Mouse (Mus musculus): ENCODE measurements around the gene Faf2. TPM values are rescaled to one million over a fixed set of nuclear protein-coding genes. Genes with fewer than 3 reads are reported as not detected.
"Not testable (repeated sequence)": the region's sequence is repeated elsewhere in the genome, so short reads cannot be mapped to it uniquely, and the experiment has no call there.

Faf2 gene
- total and polyA plus RNA-seq, 3 experiments = 40.8 to 51.7 (median 43.7) TPM

- H3K9me3 ChIP-seq (replicated peaks; ENCODE audit: low read length); H3K27me3 ChIP-seq (replicated peaks); H3K4me2 ChIP-seq (ENCODE audit: insufficient read depth, low read depth, poor library complexity, severe bottlenecking); dilution Hi-C loops (cut with MboI; ENCODE audit: extremely low pct_ligation_motif_present, extremely low pct_unique_long_range_greater_than_20kb, low sequenced_read_pairs); H3K27ac ChIP-seq (ENCODE audit: insufficient read depth, low read depth); H3K4me3 ChIP-seq (replicated peaks in 1 of 3; ENCODE audit: low read depth in 2 of 3, low read length in 2 of 3, poor library complexity in 1 of 3); H3K9ac ChIP-seq (ENCODE audit: insufficient read depth, low read depth); H3K36me3 ChIP-seq (replicated peaks in 1 of 2; ENCODE audit: control insufficient read depth in 1 of 2, insufficient read depth in 1 of 2, low read length in 1 of 2); in situ Hi-C loops (cut with MboI; ENCODE audit: low pct_ligation_motif_present, low pct_unique_long_range_greater_than_20kb, low sequenced_read_pairs); H3K79me2 ChIP-seq (replicated peaks; ENCODE audit: control insufficient read depth, extremely low read depth, insufficient read depth, poor library complexity, severe bottlenecking); DNase-seq (ENCODE audit: extremely low read depth): not testable (repeated sequence)
- H3K4me1 ChIP-seq (ENCODE audit: control insufficient read depth in 1 of 2, insufficient read depth in 2 of 2) = peaks cover 2 to 13% of the 10 kb centered on the region in 2 experiments; a peak in 2 of 4 replicates
- TF ChIP-seq RAD21 (IDR thresholded peaks at IDR 0.05; ENCODE audit: low read depth, low read length) (peak; percentile 2), CTCF (conservative IDR thresholded peaks at IDR 0.05 in 1 of 2, IDR thresholded peaks at IDR 0.05 in 1 of 2; ENCODE audit: low read depth in 2 of 2, low read length in 2 of 2) (peak in 1 of 2 experiments; percentile 66; a peak in 2 of 4 replicates)
Observed at GRCm38 (mm10) chr13:54613141-54613540, 8.4 kb upstream of the Faf2 start.

GRCm38 (mm10) chr13:54616307-54616706 lies 5.3 kb upstream of the Faf2 start:
- dilution Hi-C loops (cut with MboI; ENCODE audit: extremely low pct_ligation_motif_present, extremely low pct_unique_long_range_greater_than_20kb, low sequenced_read_pairs) = no loop called here
- Histone ChIP-seq H3K4me1 (ENCODE audit: control insufficient read depth in 1 of 2, insufficient read depth in 2 of 2) (peaks cover 5 to 12% of the 10 kb centered on the region in 2 experiments; a peak in 3 of 4 replicates), H3K27ac (ENCODE audit: insufficient read depth, low read depth) (no peak overlapping the region), H3K4me2 (ENCODE audit: insufficient read depth, low read depth, poor library complexity, severe bottlenecking) (no peak overlapping the region), H3K36me3 (replicated peaks in 1 of 2; ENCODE audit: control insufficient read depth in 1 of 2, insufficient read depth in 1 of 2, low read length in 1 of 2) (no peaks in the 10 kb centered on the region), H3K27me3 (replicated peaks) (peaks cover 6% of the 10 kb centered on the region), H3K4me3 (replicated peaks in 1 of 3; ENCODE audit: low read depth in 2 of 3, low read length in 2 of 3, poor library complexity in 1 of 3) (no peak overlapping the region), H3K9ac (ENCODE audit: insufficient read depth, low read depth) (no peak overlapping the region), H3K9me3 (replicated peaks; ENCODE audit: low read length) (peaks cover 2% of the 10 kb centered on the region), H3K79me2 (replicated peaks; ENCODE audit: control insufficient read depth, extremely low read depth, insufficient read depth, poor library complexity, severe bottlenecking) (no peaks in the 10 kb centered on the region)
- in situ Hi-C loops (cut with MboI; ENCODE audit: low pct_ligation_motif_present, low pct_unique_long_range_greater_than_20kb, low sequenced_read_pairs) = loop anchor here (5.0 kb wide), 1 partner anchor 49 kb away; the partner anchor contains the start of gene 4833439L19Rik
- no peak for DNase-seq (ENCODE audit: extremely low read depth)
- peak; percentile 86 for TF ChIP-seq BHLHE40 (IDR thresholded peaks at IDR 0.05; ENCODE audit: low read depth, low read length)
- no peak for TF ChIP-seq TCF12 (IDR thresholded peaks at IDR 0.05; ENCODE audit: low read depth, low read length)
- TF ChIP-seq NRF1 (IDR thresholded peaks at IDR 0.05; ENCODE audit: low read depth, low read length) = no peak
- TF ChIP-seq ZMIZ1 (IDR thresholded peaks at IDR 0.05; ENCODE audit: low read depth, low read length) = no peak
- no peak for TF ChIP-seq JUN (IDR thresholded peaks at IDR 0.05; ENCODE audit: insufficient read depth, low read depth, low read length)
- TF ChIP-seq ZC3H11A (IDR thresholded peaks at IDR 0.05; ENCODE audit: low read depth, low read length) = no peak
- TF ChIP-seq CHD2 (IDR thresholded peaks at IDR 0.05; ENCODE audit: low read length) = no peak
- TF ChIP-seq USF1 (IDR thresholded peaks at IDR 0.05; ENCODE audit: low read depth, low read length) = no peak
- TF ChIP-seq MAFK (IDR thresholded peaks at IDR 0.05; ENCODE audit: insufficient replicate concordance, low read length) = no peak
- no peak for TF ChIP-seq CHD1 (IDR thresholded peaks at IDR 0.05; ENCODE audit: low read depth, low read length)
- TF ChIP-seq RCOR1 (conservative IDR thresholded peaks at IDR 0.05; ENCODE audit: low read depth, low read length) = 0 out of 2 replicates have a peak, but pooled peaks have one; percentile 14
- no peak for TF ChIP-seq ZKSCAN1 (IDR thresholded peaks at IDR 0.05; ENCODE audit: borderline replicate concordance, low read depth, low read length)
- TF ChIP-seq E2F4 (IDR thresholded peaks at IDR 0.05; ENCODE audit: insufficient replicate concordance, low read depth, low read length) = no peak
- TF ChIP-seq MAX (IDR thresholded peaks at IDR 0.05; ENCODE audit: low read length) = no peak
- TF ChIP-seq NELFE (IDR thresholded peaks at IDR 0.05; ENCODE audit: low read depth, low read length) = no peak
- peak; percentile 46 for TF ChIP-seq ZNF384 (IDR thresholded peaks at IDR 0.05; ENCODE audit: low read depth, low read length)
- no peak for TF ChIP-seq MAZ (IDR thresholded peaks at IDR 0.05; ENCODE audit: low read depth, low read length)

Measured in CH12.LX (cell line).